Mouse (Mus musculus): ENCODE measurements around the gene Pitx3. TPM values are rescaled to one million over a fixed set of nuclear protein-coding genes. Genes with fewer than 3 reads are reported as not detected.

Pitx3 gene
- total RNA-seq, 1 experiment = 0.18 TPM

GRCm38 (mm10) chr19:46148372-46148760, 240 bp upstream of the Pitx3 start:
- no peaks in the 10 kb centered on the region for H3K4me1 ChIP-seq (ENCODE audit: control insufficient read depth in 2 of 2, insufficient read depth in 2 of 2, low read length in 2 of 2, poor library complexity in 1 of 2)
- in situ Hi-C loops (cut with MboI; ENCODE audit: low sequenced_read_pairs in 2 of 2, unreplicated experiment in 2 of 2) = no loop called here
- no peak overlapping the region for H3K27ac ChIP-seq (ENCODE audit: insufficient read depth, low read depth, low read length, poor library complexity, severe bottlenecking)
- H3K36me3 ChIP-seq (ENCODE audit: control insufficient read depth, insufficient read depth, low read length, poor library complexity, severe bottlenecking) = no peaks in the 10 kb centered on the region
- TF ChIP-seq ZC3H11A (IDR thresholded peaks at IDR 0.05; ENCODE audit: borderline replicate concordance, low read depth, low read length) (no peak), MAFK (IDR thresholded peaks at IDR 0.05; ENCODE audit: insufficient read depth, low read depth, low read length) (no peak), ZNF384 (IDR thresholded peaks at IDR 0.05; ENCODE audit: low read depth, low read length) (no peak), HCFC1 (IDR thresholded peaks at IDR 0.05; ENCODE audit: borderline replicate concordance, insufficient read depth, low read length) (no peak), CHD2 (IDR thresholded peaks at IDR 0.05; ENCODE audit: low read depth, low read length) (no peak)
- H3K9ac ChIP-seq (ENCODE audit: insufficient read depth, low read depth, low read length, poor library complexity, severe bottlenecking) = peak overlapping the region; percentile 5; the same call in 1 of the 2 replicates
- DNase-seq (ENCODE audit: low read depth, low spot score) = peak; percentile 95
- peak overlapping the region; percentile 65 to 86 for H3K4me3 ChIP-seq (ENCODE audit: insufficient read depth in 1 of 2, low read depth in 1 of 2, low read length in 2 of 2, poor library complexity in 1 of 2, severe bottlenecking in 1 of 2)
- H3K9me3 ChIP-seq (ENCODE audit: control insufficient read depth, insufficient read depth, low read depth, low read length) = no peaks in the 10 kb centered on the region

GRCm38 (mm10) chr19:46141091-46141490, 7.0 kb downstream of the Pitx3 start:
- TF ChIP-seq CHD2 (IDR thresholded peaks at IDR 0.05; ENCODE audit: low read depth, low read length) = no peak
- no peak for TF ChIP-seq MAFK (IDR thresholded peaks at IDR 0.05; ENCODE audit: insufficient read depth, low read depth, low read length)
- no peak for TF ChIP-seq HCFC1 (IDR thresholded peaks at IDR 0.05; ENCODE audit: borderline replicate concordance, insufficient read depth, low read length)
- no peak for TF ChIP-seq ZC3H11A (IDR thresholded peaks at IDR 0.05; ENCODE audit: borderline replicate concordance, low read depth, low read length)
- TF ChIP-seq ZNF384 (IDR thresholded peaks at IDR 0.05; ENCODE audit: low read depth, low read length) = no peak
- Histone ChIP-seq H3K27ac (ENCODE audit: insufficient read depth, low read depth, low read length, poor library complexity, severe bottlenecking) (no peak overlapping the region), H3K9ac (ENCODE audit: insufficient read depth, low read depth, low read length, poor library complexity, severe bottlenecking) (no peak overlapping the region), H3K36me3 (ENCODE audit: control insufficient read depth, insufficient read depth, low read length, poor library complexity, severe bottlenecking) (no peaks in the 10 kb centered on the region), H3K4me1 (ENCODE audit: control insufficient read depth in 2 of 2, insufficient read depth in 2 of 2, low read length in 2 of 2, poor library complexity in 1 of 2) (0 out of 4 replicates have a peak, but pooled peaks cover 0 to 2% of the 10 kb centered on the region in 2 experiments), H3K9me3 (ENCODE audit: control insufficient read depth, insufficient read depth, low read depth, low read length) (no peaks in the 10 kb centered on the region), H3K4me3 (ENCODE audit: insufficient read depth in 1 of 2, low read depth in 1 of 2, low read length in 2 of 2, poor library complexity in 1 of 2, severe bottlenecking in 1 of 2) (no peak overlapping the region)
- no peak for DNase-seq (ENCODE audit: low read depth, low spot score)
- in situ Hi-C loops (cut with MboI; ENCODE audit: low sequenced_read_pairs in 2 of 2, unreplicated experiment in 2 of 2) = no loop called here

- TF ChIP-seq ZNF384 (IDR thresholded peaks at IDR 0.05; ENCODE audit: low read depth, low read length) (no peak), CHD2 (IDR thresholded peaks at IDR 0.05; ENCODE audit: low read depth, low read length) (no peak), HCFC1 (IDR thresholded peaks at IDR 0.05; ENCODE audit: borderline replicate concordance, insufficient read depth, low read length) (no peak), ZC3H11A (IDR thresholded peaks at IDR 0.05; ENCODE audit: borderline replicate concordance, low read depth, low read length) (no peak), MAFK (IDR thresholded peaks at IDR 0.05; ENCODE audit: insufficient read depth, low read depth, low read length) (no peak)
- Histone ChIP-seq H3K4me3 (ENCODE audit: insufficient read depth in 1 of 2, low read depth in 1 of 2, low read length in 2 of 2, poor library complexity in 1 of 2, severe bottlenecking in 1 of 2) (no peak overlapping the region), H3K27ac (ENCODE audit: insufficient read depth, low read depth, low read length, poor library complexity, severe bottlenecking) (no peak overlapping the region), H3K4me1 (ENCODE audit: control insufficient read depth in 2 of 2, insufficient read depth in 2 of 2, low read length in 2 of 2, poor library complexity in 1 of 2) (0 out of 4 replicates have a peak, but pooled peaks cover 2 to 3% of the 10 kb centered on the region in 2 experiments), H3K9ac (ENCODE audit: insufficient read depth, low read depth, low read length, poor library complexity, severe bottlenecking) (no peak overlapping the region), H3K36me3 (ENCODE audit: control insufficient read depth, insufficient read depth, low read length, poor library complexity, severe bottlenecking) (no peaks in the 10 kb centered on the region), H3K9me3 (ENCODE audit: control insufficient read depth, insufficient read depth, low read depth, low read length) (no peaks in the 10 kb centered on the region)
- DNase-seq (ENCODE audit: low read depth, low spot score) = no peak
- in situ Hi-C loops (cut with MboI; ENCODE audit: low sequenced_read_pairs in 2 of 2, unreplicated experiment in 2 of 2) = no loop called here
These were observed 7.8 kb downstream of the Pitx3 start for GRCm38 (mm10) chr19:46140324-46140723.

GRCm38 (mm10) chr19:46136639-46137580, 11.2 kb downstream of the Pitx3 start:
- in situ Hi-C loops (cut with MboI; ENCODE audit: low sequenced_read_pairs in 2 of 2, unreplicated experiment in 2 of 2) = loop anchor here (10.0 kb wide), 1 partner anchor 118 kb away; no protein-coding TSS in a partner anchor
- TF ChIP-seq MAFK (IDR thresholded peaks at IDR 0.05; ENCODE audit: insufficient read depth, low read depth, low read length) (no peak), HCFC1 (IDR thresholded peaks at IDR 0.05; ENCODE audit: borderline replicate concordance, insufficient read depth, low read length) (no peak), CHD2 (IDR thresholded peaks at IDR 0.05; ENCODE audit: low read depth, low read length) (no peak), ZC3H11A (IDR thresholded peaks at IDR 0.05; ENCODE audit: borderline replicate concordance, low read depth, low read length) (no peak), ZNF384 (IDR thresholded peaks at IDR 0.05; ENCODE audit: low read depth, low read length) (no peak)
- peak overlapping the region; percentile 22; the same call in 1 of the 2 replicates for H3K9ac ChIP-seq (ENCODE audit: insufficient read depth, low read depth, low read length, poor library complexity, severe bottlenecking)
- H3K4me1 ChIP-seq (ENCODE audit: control insufficient read depth in 2 of 2, insufficient read depth in 2 of 2, low read length in 2 of 2, poor library complexity in 1 of 2) = 0 out of 4 replicates have a peak, but pooled peaks cover 2 to 3% of the 10 kb centered on the region in 2 experiments
- H3K9me3 ChIP-seq (ENCODE audit: control insufficient read depth, insufficient read depth, low read depth, low read length) = no peaks in the 10 kb centered on the region
- H3K4me3 ChIP-seq (ENCODE audit: insufficient read depth in 1 of 2, low read depth in 1 of 2, low read length in 2 of 2, poor library complexity in 1 of 2, severe bottlenecking in 1 of 2) = peak overlapping the region; percentile 51 to 53
- H3K36me3 ChIP-seq (ENCODE audit: control insufficient read depth, insufficient read depth, low read length, poor library complexity, severe bottlenecking) = no peaks in the 10 kb centered on the region
- no peak overlapping the region for H3K27ac ChIP-seq (ENCODE audit: insufficient read depth, low read depth, low read length, poor library complexity, severe bottlenecking)
- peak; percentile 90 for DNase-seq (ENCODE audit: low read depth, low spot score)
